In the genomic region with DNA sequence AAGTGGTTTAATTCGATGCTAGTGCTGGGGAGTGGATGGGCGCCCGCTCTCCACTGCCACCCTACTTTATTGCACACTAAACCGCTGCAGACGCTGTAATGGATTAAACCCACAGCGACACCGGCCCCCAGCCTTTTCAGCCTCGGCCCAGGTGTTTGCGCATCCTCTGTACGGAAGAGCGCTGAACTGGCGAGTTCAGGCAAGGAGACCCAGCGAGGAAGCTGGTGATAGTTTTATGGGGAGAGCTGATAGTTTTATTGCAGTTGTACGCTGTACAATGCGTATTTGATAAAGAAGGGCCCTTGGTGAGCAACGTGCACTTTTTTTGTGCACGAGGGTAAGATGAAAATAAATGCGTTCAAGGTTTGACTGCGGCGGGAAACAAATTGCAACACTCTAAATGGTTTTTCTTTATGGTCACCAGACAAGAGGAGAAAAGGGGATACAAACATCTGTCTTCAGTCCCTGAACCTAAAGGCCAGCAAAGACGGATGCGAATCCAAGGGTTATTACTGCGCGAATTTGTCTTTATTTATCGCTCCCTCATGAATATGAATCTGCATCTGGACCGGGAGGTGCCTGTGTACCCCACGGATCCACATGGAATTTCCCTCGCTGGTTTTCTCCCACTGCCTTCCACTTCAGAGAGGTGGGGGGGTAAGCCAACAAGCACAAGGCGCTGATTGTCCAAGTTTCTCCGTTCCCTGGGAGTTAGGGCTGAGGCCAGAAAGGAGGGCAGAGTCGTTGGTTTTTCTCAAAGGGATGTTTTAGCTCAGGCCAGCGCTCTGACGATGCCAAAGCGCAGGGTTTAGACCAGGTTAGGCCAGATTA, we compare ENCODE assay signal across 14 mouse cellular contexts. TPM values are rescaled to one million over a fixed set of nuclear protein-coding genes. Genes with fewer than 3 reads are reported as not detected.
A peak's percentile ranks its signal among the peaks of the same experiment; 100 is the strongest.
DNase-seq lines count a peak whose midpoint lies in the region; ATAC-seq and TF ChIP-seq lines count a peak whose summit lies in the region.
"Had no signal": no experiment of that assay in that cellular context is flagged by ENCODE, and none has a peak within 500 bp of the region (broad histone marks: within the 10 kb centered on the region; RNA-seq: fewer than 3 reads in every experiment).

No protein-coding gene starts in this region.

- no peak for DNase-seq in forebrain, postnatal 0 days
- DNase-seq in midbrain, embryonic 11.5 days (ENCODE audit: low spot score, missing footprints) = peak; percentile 95
- DNase-seq in embryo, embryonic 9.5 days (ENCODE audit: extremely low spot score) = peak; percentile 48
- peak; percentile 41 for DNase-seq in mesoderm, embryonic 11.5 days (ENCODE audit: low read depth, low spot score)
- DNase-seq in B cell, adult 2 months = no peak
- no peak for DNase-seq in adrenal gland, postnatal 36 days
- DNase-seq: kidney, postnatal 14 days had no signal

- peaks cover 96% of the 10 kb centered on the region for H3K27me3 ChIP-seq in forebrain, embryonic 12.5 days
- H3K27me3 ChIP-seq in forebrain, postnatal 0 days (ENCODE audit: insufficient read depth, low read length) = peaks cover 72% of the 10 kb centered on the region
- H3K27me3 ChIP-seq in midbrain, embryonic 11.5 days (ENCODE audit: control insufficient read depth, insufficient read depth, low read length) = peaks cover 94% of the 10 kb centered on the region
- peaks cover 68% of the 10 kb centered on the region for H3K27me3 ChIP-seq in midbrain, embryonic 16.5 days (ENCODE audit: control insufficient read depth, insufficient read depth, low read depth, low read length)

- no peaks in the 10 kb centered on the region for H3K36me3 ChIP-seq in forebrain, embryonic 12.5 days (replicated peaks)
- no peaks in the 10 kb centered on the region for H3K36me3 ChIP-seq in forebrain, postnatal 0 days (ENCODE audit: insufficient read depth)
- H3K36me3 ChIP-seq in midbrain, embryonic 11.5 days (ENCODE audit: control insufficient read depth, insufficient read depth, low read length) = no peaks in the 10 kb centered on the region
- no peaks in the 10 kb centered on the region for H3K36me3 ChIP-seq in midbrain, embryonic 16.5 days (ENCODE audit: control insufficient read depth, insufficient read depth, low read length)
- H3K36me3 ChIP-seq: embryonic facial prominence, embryonic 13.5 days; neural tube, embryonic 12.5 days; stomach, embryonic 15.5 days had no signal

- H3K4me2 ChIP-seq in forebrain, embryonic 12.5 days = no peak overlapping the region
- no peak overlapping the region for H3K4me2 ChIP-seq in forebrain, postnatal 0 days (ENCODE audit: low read depth)
- no peak overlapping the region for H3K4me2 ChIP-seq in midbrain, embryonic 11.5 days
- H3K4me2 ChIP-seq in midbrain, embryonic 16.5 days (ENCODE audit: low read length) = no peak overlapping the region
- H3K4me2 ChIP-seq: embryonic facial prominence, embryonic 13.5 days; neural tube, embryonic 12.5 days; stomach, embryonic 15.5 days had no signal

- no peak overlapping the region for H3K27ac ChIP-seq in forebrain, embryonic 12.5 days
- no peak overlapping the region for H3K27ac ChIP-seq in forebrain, postnatal 0 days (ENCODE audit: low read depth, low read length)
- no peak overlapping the region for H3K27ac ChIP-seq in midbrain, embryonic 11.5 days (ENCODE audit: low read depth, low read length)
- H3K27ac ChIP-seq in midbrain, embryonic 16.5 days (ENCODE audit: low read length) = no peak overlapping the region
- H3K27ac ChIP-seq: embryonic facial prominence, embryonic 13.5 days; neural tube, embryonic 12.5 days; stomach, embryonic 15.5 days had no signal

- no peak for TF ChIP-seq CTCF in forebrain, postnatal 0 days (IDR thresholded peaks at IDR 0.05; ENCODE audit: low read depth)

- H3K4me3 ChIP-seq in forebrain, embryonic 12.5 days (replicated peaks) = no peak overlapping the region
- no peak overlapping the region for H3K4me3 ChIP-seq in forebrain, postnatal 0 days (ENCODE audit: low read depth, low read length)
- no peak overlapping the region for H3K4me3 ChIP-seq in midbrain, embryonic 11.5 days (ENCODE audit: low read depth, low read length)
- no peak overlapping the region for H3K4me3 ChIP-seq in midbrain, embryonic 16.5 days (ENCODE audit: low read depth, low read length)
- H3K4me3 ChIP-seq: embryonic facial prominence, embryonic 13.5 days; neural tube, embryonic 12.5 days; stomach, embryonic 15.5 days had no signal

- no peak overlapping the region for H3K9ac ChIP-seq in forebrain, embryonic 12.5 days
- H3K9ac ChIP-seq in forebrain, postnatal 0 days = no peak overlapping the region
- no peak overlapping the region for H3K9ac ChIP-seq in midbrain, embryonic 11.5 days (ENCODE audit: low read length)
- no peak overlapping the region for H3K9ac ChIP-seq in midbrain, embryonic 16.5 days (ENCODE audit: low read depth, low read length)
- H3K9ac ChIP-seq: embryonic facial prominence, embryonic 13.5 days; neural tube, embryonic 12.5 days; stomach, embryonic 15.5 days had no signal

- H3K4me1 ChIP-seq in forebrain, embryonic 12.5 days = peaks cover 15% of the 10 kb centered on the region
- H3K4me1 ChIP-seq in forebrain, postnatal 0 days (ENCODE audit: insufficient read depth) = no peaks in the 10 kb centered on the region
- peaks cover 4% of the 10 kb centered on the region for H3K4me1 ChIP-seq in midbrain, embryonic 11.5 days (ENCODE audit: control insufficient read depth, insufficient read depth, low read length)
- H3K4me1 ChIP-seq in midbrain, embryonic 16.5 days (ENCODE audit: control insufficient read depth, insufficient read depth, low read length) = no peaks in the 10 kb centered on the region

- H3K9me3 ChIP-seq in forebrain, embryonic 12.5 days = no peaks in the 10 kb centered on the region
- H3K9me3 ChIP-seq in forebrain, postnatal 0 days (ENCODE audit: low read length) = no peaks in the 10 kb centered on the region
- no peaks in the 10 kb centered on the region for H3K9me3 ChIP-seq in midbrain, embryonic 11.5 days (ENCODE audit: control insufficient read depth, low read length)
- H3K9me3 ChIP-seq in midbrain, embryonic 16.5 days (replicated peaks; ENCODE audit: control insufficient read depth, low read length, poor library complexity, severe bottlenecking) = no peaks in the 10 kb centered on the region
- H3K9me3 ChIP-seq: embryonic facial prominence, embryonic 13.5 days; neural tube, embryonic 12.5 days; stomach, embryonic 15.5 days had no signal

- 0 out of 2 replicates have a peak, but pooled peaks have one; percentile 31 for ATAC-seq in forebrain, embryonic 12.5 days (ENCODE audit: low FRiP score)
- no peak for ATAC-seq in forebrain, postnatal 0 days
- ATAC-seq in midbrain, embryonic 11.5 days (ENCODE audit: low FRiP score) = no peak
- ATAC-seq in midbrain, embryonic 16.5 days = no peak

- WGBS in forebrain, embryonic 12.5 days = 2% methylated on average over 34 of the region's 34 CpGs
- 2% methylated on average over 34 of the region's 34 CpGs for WGBS in forebrain, postnatal 0 days
- 1% methylated on average over 34 of the region's 34 CpGs for WGBS in midbrain, embryonic 11.5 days
- WGBS in midbrain, embryonic 16.5 days = 2% methylated on average over 34 of the region's 34 CpGs

RNA-seq across cellular contexts. Expression of a gene that starts 1.7 kb away (rescaled TPM):
- polyA plus RNA-seq in forebrain, embryonic 12.5 days (2016; fragmentation: Nextera tagmentation; extraction: Ambion mirVana) = not detected in 2 replicates
- not detected in 2 replicates for total RNA-seq in forebrain, postnatal 0 days (2014; rRNA removed)
- polyA plus RNA-seq in forebrain, postnatal 0 days (2015; fragmentation: Nextera tagmentation; extraction: Ambion mirVana) = not detected in 2 replicates
- 2.5 and 2.8 TPM in 2 replicates for polyA plus RNA-seq in midbrain, embryonic 11.5 days (2014; fragmentation: Nextera tagmentation; extraction: Ambion mirVana)
- 0.37 and 1.5 TPM in 2 replicates for polyA plus RNA-seq in midbrain, embryonic 16.5 days (2015; fragmentation: Nextera tagmentation; extraction: Ambion mirVana)
- total RNA-seq in adrenal gland, postnatal 36 days (2021) = 10 to 100 TPM; 18.1 to 20.0 TPM
- total RNA-seq: heart, adult 18-20 months; left cerebral cortex, postnatal 25 days had no signal

Comparison
In these comparisons a context has a peak if more than half of its experiments do, and no peak if none do; other contexts are left out.
1. DNase-seq: peak in midbrain, embryonic 11.5 days (single experiment), embryo, embryonic 9.5 days (single experiment) and mesoderm, embryonic 11.5 days (single experiment); none in forebrain, postnatal 0 days (single experiment), B cell, adult 2 months (0 of 2) and adrenal gland, postnatal 36 days (0 of 2).